Mouse (Mus musculus) lung, embryonic 16.5 days (tissue): Measurements from ENCODE around the gene Abcb1b. TPM values are rescaled to one million over a fixed set of nuclear protein-coding genes. Genes with fewer than 3 reads are reported as not detected.
"Not testable (repeated sequence)": the region's sequence is repeated elsewhere in the genome, so short reads cannot be mapped to it uniquely, and the experiment has no call there.

Experiments used
- ATAC-seq: fragments of 200-750 bp; cut with Nextera tagmentation; 2 replicates; pipeline ENCODE4 v1.8.0; 2017; ENCODE audit warnings: low read depth, mild to moderate bottlenecking, moderate library complexity
- H3K27ac ChIP-seq: fragments of 300-500 bp; sonication (generic); 2 replicates; pipeline ENCODE4 v1.5.1; 2014; ENCODE audit warnings: mild to moderate bottlenecking, control low read depth, low read length
- H3K27me3 ChIP-seq: fragments of 300-500 bp; sonication (generic); 2 replicates; pipeline ENCODE4 v1.6.1; 2014; ENCODE audit warnings: low read depth, low read length, mixed read lengths; ENCODE audit not compliant: control insufficient read depth, insufficient read depth
- H3K36me3 ChIP-seq: fragments of 300-500 bp; sonication (generic); 2 replicates; pipeline ENCODE4 v1.6.1; 2014; ENCODE audit warnings: low read length; ENCODE audit not compliant: control insufficient read depth, insufficient read depth
- H3K4me1 ChIP-seq: fragments of 300-500 bp; sonication (generic); replicated peaks from 2 replicates; pipeline ENCODE4 v1.6.1; 2014; ENCODE audit warnings: low read length, mixed read lengths; ENCODE audit not compliant: control insufficient read depth, insufficient read depth
- H3K4me2 ChIP-seq: fragments of 300-500 bp; sonication (generic); 2 replicates; pipeline ENCODE4 v1.6.1; 2014; ENCODE audit warnings: low read depth, low read length, control low read depth
- H3K4me3 ChIP-seq: fragments of 300-500 bp; sonication (generic); 2 replicates; pipeline ENCODE4 v1.5.1; 2014; ENCODE audit warnings: mild to moderate bottlenecking, low read length, control low read depth
- H3K9ac ChIP-seq: fragments of 300-500 bp; sonication (generic); 2 replicates; pipeline ENCODE4 v1.6.1; 2014; ENCODE audit warnings: low read length, control low read depth
- H3K9me3 ChIP-seq: fragments of 300-500 bp; sonication (generic); 2 replicates; pipeline ENCODE4 v1.6.1; 2016; ENCODE audit warnings: low read length; ENCODE audit not compliant: control insufficient read depth
- WGBS: fragments of 180-500 bp; shearing (Covaris S2); extraction: QIAGEN DNeasy Blood & Tissue Kit; methylation state at CpG from one replicate; pipeline ENCODE4 v1.1.7; 2014; 5-methylcytosine and 5-hydroxymethylcytosine counted together
- polyA plus RNA-seq: library from polyadenylated mRNA; unstranded; fragments of >200 nt; fragmentation: Nextera tagmentation; extraction: Ambion mirVana; gene quantifications from 2 replicates; pipeline ENCODE4 v1.2.1, GENCODE M21; 2015

Abcb1b gene
- polyA plus RNA-seq, 1 experiment from 2014 or later, result 1.5 TPM

DNA sequence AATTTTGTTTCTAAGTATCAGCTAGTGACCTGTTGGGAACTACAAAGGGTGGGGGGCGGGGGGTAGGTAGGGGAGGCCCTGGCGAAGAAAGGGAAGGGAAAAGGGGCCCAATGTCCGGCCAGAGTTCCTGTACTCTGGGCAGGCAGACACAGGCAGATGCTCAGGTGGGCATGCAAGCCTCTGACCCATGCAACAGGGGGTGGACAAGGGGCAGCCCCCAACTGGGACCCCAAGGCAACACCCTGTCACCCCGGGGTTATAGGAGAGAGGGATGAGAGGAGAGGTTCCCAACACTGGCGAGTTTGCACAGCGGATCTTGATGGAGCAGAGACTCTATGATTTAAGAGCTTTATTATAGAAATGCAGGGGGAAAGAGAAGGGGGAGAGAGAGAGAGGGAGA, 59.3 kb downstream of the Abcb1b start:
- ATAC-seq, result no peak
- 68% methylated on average over 6 of the region's 6 CpGs for WGBS
- Histone ChIP-seq H3K27ac (no peak overlapping the region), H3K4me3 (no peak overlapping the region), H3K9me3 (no peaks in the 10 kb centered on the region), H3K4me1 (no peaks in the 10 kb centered on the region), H3K36me3 (no peaks in the 10 kb centered on the region), H3K9ac (no peak overlapping the region), H3K27me3 (no peaks in the 10 kb centered on the region), H3K4me2 (no peak overlapping the region)

DNA sequence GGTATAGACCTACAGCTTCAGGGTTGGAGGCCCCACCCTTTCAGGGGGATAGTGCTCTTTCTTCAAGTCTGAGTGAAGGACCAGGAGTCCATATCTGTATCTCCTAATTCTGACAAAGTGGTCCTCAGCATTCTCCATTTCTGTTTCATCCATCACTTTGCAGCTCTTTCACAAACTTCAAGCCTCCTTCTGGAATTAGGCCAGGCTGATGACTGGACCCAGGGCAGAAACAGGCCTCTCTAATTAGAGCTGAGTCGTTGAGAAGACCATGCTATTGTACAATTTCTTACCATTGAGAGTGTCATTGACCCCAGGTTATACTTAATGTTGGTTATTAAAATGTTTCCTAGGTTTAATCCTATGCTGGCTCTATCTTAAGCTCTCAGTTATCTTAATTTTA, 63.9 kb downstream of the Abcb1b start:
- H3K4me3 ChIP-seq, result no peak overlapping the region
- H3K9me3 ChIP-seq, result no peaks in the 10 kb centered on the region
- no peaks in the 10 kb centered on the region for H3K36me3 ChIP-seq
- no peaks in the 10 kb centered on the region for H3K27me3 ChIP-seq
- no peak overlapping the region for H3K27ac ChIP-seq
- H3K4me1 ChIP-seq, result no peaks in the 10 kb centered on the region
- no peak for ATAC-seq
- 65% methylated on average over 1 of the region's 1 CpGs for WGBS
- no peak overlapping the region for H3K9ac ChIP-seq
- no peak overlapping the region for H3K4me2 ChIP-seq

DNA sequence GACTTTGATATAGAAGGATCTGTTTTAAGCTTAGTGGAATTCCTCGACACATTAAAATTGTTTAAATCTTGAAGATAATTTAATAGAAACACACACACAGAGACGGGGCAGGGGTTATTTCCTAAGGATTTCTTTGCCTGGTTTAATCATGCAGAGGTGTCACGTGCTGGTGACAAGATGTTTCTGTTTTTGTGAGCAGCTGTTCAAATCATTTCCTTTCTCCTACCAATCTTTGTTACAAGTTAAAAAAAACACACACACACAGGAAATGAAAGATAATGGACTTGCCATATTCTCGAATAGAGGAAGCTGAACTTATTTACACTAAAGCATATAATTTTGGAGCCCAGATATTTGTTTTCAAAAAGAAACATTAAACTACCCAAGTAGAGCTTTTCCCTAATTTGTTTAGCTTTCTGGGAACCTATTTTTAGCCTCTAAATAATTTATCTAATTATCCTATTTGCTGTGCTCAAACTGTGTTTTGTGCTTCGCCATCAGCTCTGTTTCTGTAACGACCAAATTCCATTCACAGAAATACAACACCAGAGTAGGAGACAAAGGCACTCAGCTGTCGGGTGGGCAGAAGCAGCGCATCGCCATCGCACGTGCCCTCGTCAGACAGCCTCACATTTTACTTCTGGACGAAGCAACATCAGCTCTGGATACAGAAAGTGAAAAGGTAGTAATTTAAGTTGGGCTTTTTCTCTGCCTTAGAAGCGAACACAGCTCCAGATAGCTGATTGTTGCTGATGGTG, 65.8 kb downstream of the Abcb1b start:
- no peak for ATAC-seq

DNA sequence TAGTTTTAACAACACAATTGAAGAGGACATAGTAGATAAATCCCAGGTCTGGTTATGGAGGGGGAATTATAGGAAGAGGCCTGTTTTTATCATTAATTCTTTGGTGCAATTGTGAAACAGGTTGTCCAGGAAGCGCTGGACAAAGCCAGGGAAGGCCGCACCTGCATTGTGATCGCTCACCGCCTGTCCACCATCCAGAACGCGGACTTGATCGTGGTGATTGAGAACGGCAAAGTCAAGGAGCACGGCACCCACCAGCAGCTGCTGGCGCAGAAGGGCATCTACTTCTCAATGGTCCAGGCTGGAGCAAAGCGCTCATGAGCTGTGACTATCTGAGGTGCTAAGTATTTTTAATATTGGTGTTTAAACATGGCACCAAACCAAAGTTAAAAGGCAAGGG, 67.7 kb downstream of the Abcb1b start:
- H3K4me1 ChIP-seq, H3K27ac ChIP-seq, H3K4me3 ChIP-seq, H3K4me2 ChIP-seq, H3K9ac ChIP-seq, H3K36me3 ChIP-seq, ATAC-seq, H3K27me3 ChIP-seq, H3K9me3 ChIP-seq: not testable (repeated sequence)
- 94% methylated on average over 11 of the region's 11 CpGs for WGBS

More for the DNA sequence above, 65.8 kb downstream of the Abcb1b start:
- H3K27me3 ChIP-seq, result no peaks in the 10 kb centered on the region
- no peak overlapping the region for H3K9ac ChIP-seq
- no peaks in the 10 kb centered on the region for H3K4me1 ChIP-seq
- no peak overlapping the region for H3K27ac ChIP-seq
- H3K36me3 ChIP-seq, result no peaks in the 10 kb centered on the region
- H3K9me3 ChIP-seq, result no peaks in the 10 kb centered on the region
- WGBS, result 43% methylated on average over 14 of the region's 14 CpGs
- H3K4me2 ChIP-seq, result no peak overlapping the region
- H3K4me3 ChIP-seq, result no peak overlapping the region

DNA sequence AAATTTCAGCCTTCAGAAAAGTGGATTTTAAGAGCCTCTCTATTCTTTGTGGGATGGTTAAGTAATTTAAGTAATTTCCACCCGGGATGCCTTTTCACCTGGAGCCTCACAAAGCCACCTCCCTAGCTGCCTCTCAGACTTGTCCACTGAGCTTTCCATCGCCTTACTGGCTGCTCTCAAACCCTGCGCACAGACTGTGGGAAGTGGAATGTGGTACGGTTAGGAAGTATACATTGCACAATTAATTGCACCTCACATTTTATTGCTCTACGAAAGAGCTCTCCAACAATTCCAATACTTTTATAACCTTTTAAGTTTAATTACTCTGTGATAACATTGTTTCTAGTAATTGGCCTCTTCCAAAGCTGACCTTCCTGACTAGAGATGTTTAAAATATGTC, 68.4 kb downstream of the Abcb1b start:
- no peaks in the 10 kb centered on the region for H3K9me3 ChIP-seq
- no peak overlapping the region for H3K4me3 ChIP-seq
- H3K9ac ChIP-seq, result no peak overlapping the region
- H3K4me2 ChIP-seq, result no peak overlapping the region
- WGBS, result 80% methylated on average over 5 of the region's 5 CpGs
- H3K27me3 ChIP-seq, result no peaks in the 10 kb centered on the region
- no peak for ATAC-seq
- no peaks in the 10 kb centered on the region for H3K4me1 ChIP-seq
- no peak overlapping the region for H3K27ac ChIP-seq
- no peaks in the 10 kb centered on the region for H3K36me3 ChIP-seq

DNA sequence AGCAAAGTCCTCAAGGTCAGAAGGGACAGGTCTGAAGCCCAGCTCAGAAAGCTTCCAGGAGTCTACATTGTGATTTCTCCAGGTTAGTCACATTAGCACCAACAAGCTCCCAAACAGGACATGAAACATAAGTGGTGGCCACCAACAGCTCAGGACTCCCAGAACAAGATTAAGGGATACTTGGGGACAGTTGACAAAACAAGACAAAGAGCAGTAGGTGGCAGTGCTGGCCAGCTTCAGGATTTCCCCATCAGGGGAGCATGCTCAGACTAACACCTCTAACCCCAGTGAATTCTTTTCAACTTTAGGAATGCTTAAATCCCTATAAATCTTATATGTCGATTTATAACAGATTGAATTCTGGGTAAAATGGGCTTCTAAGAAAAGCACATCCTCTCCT, 70.1 kb downstream of the Abcb1b start:
- Histone ChIP-seq H3K36me3 (no peaks in the 10 kb centered on the region), H3K9me3 (no peaks in the 10 kb centered on the region), H3K4me2 (no peak overlapping the region), H3K4me3 (no peak overlapping the region), H3K4me1 (no peaks in the 10 kb centered on the region), H3K27ac (no peak overlapping the region), H3K27me3 (no peaks in the 10 kb centered on the region), H3K9ac (no peak overlapping the region)
- WGBS, result 14% methylated on average over 1 of the region's 1 CpGs
- ATAC-seq, result no peak

DNA sequence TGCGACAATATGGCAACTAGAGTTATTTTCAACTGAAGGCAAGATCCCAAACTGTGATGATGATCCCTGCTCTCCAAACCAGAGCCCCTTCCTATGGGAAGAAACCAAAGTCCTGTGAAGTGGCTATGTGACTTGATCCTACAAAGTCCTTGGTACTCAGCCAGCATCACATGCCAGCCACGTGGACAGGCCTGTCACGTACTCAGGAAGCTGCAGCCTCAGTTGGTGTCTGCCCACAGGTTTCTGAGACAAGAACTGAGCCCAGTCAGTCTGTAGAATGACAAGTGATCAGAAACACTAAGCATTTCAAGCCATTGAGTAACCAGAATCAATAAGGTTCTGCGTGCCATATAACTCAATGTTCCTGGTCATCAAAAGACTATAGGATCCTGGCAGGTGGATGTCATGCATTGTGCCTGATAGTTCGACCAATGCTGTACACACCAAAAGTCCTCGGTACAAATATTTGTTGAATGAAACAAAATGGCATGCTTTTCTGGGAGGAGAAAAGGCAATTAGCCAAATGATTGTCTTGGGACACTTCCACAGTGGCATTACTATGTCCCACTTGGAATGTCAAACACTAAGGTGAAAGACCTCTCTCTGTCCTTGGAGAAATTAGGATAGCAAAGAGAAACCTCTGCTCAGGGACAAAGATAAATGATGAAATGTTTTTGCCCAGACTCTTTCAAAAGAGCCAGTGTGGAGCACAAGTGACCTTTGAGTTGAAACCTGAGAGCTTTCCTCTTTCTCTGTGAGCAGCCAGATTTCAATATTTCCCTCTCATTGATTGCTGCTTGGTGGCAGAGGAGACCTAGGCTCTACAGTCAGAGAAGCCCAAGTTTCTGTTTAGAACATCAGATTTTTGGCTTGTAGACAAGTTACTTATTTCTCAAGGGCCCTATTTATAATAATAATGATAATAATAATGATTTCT, 75.3 kb downstream of the Abcb1b start:
- no peaks in the 10 kb centered on the region for H3K4me1 ChIP-seq
- no peak overlapping the region for H3K27ac ChIP-seq
- H3K36me3 ChIP-seq, result no peaks in the 10 kb centered on the region
- 74% methylated on average over 6 of the region's 6 CpGs for WGBS
- no peak overlapping the region for H3K4me2 ChIP-seq
- no peak for ATAC-seq
- H3K9ac ChIP-seq, result no peak overlapping the region
- no peak overlapping the region for H3K4me3 ChIP-seq
- no peaks in the 10 kb centered on the region for H3K9me3 ChIP-seq
- H3K27me3 ChIP-seq, result no peaks in the 10 kb centered on the region

DNA sequence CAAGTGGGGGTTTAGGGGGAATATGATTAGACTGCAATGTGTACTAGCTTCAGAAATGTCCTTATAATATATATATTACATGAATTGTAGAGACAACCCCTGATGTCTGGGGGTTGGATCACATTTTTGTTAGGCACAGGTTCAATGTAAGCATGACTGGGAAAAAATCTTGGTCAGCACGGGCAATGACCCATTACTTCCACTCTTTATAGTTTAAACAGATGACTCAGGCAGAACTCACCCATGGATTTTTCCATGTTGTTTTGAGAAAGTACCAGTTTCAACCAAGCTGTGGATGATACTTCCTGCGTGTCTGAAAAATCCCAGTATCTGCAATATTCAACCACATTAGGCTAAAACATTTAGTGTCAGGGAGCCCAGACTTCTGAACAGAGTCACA, 79.1 kb downstream of the Abcb1b start:
- Histone ChIP-seq H3K4me2 (no peak overlapping the region), H3K27me3 (no peaks in the 10 kb centered on the region), H3K9me3 (no peaks in the 10 kb centered on the region), H3K36me3 (no peaks in the 10 kb centered on the region), H3K27ac (no peak overlapping the region), H3K4me1 (no peaks in the 10 kb centered on the region), H3K9ac (no peak overlapping the region), H3K4me3 (no peak overlapping the region)
- no peak for ATAC-seq
- WGBS, result 78% methylated on average over 2 of the region's 2 CpGs

DNA sequence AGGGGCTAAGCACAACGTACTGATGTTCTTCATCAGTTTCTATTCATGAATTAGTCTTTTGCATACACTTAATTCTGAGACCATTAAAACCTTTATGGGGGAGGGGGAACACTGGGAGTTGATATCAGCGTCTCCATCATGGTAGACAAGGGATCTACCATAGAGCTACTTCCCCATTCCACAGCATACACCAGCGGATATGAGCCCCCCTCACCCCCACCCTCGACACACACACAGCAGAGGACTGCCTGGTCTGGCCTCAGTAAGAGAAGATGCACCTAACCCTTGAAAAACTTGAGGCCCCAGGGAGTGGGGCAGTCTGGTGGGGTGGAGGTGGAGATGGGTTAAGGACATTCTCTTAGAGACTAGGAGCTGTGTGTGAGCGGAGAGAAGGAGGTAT, 79.9 kb downstream of the Abcb1b start:
- 59% methylated on average over 5 of the region's 5 CpGs for WGBS
- Histone ChIP-seq H3K4me1 (no peaks in the 10 kb centered on the region), H3K36me3 (no peaks in the 10 kb centered on the region), H3K9ac (no peak overlapping the region), H3K27ac (no peak overlapping the region), H3K4me3 (no peak overlapping the region), H3K9me3 (no peaks in the 10 kb centered on the region), H3K27me3 (no peaks in the 10 kb centered on the region), H3K4me2 (no peak overlapping the region)
- ATAC-seq, result no peak
